Mouse (Mus musculus) heart, postnatal 14 days (tissue): ENCODE measurements around the gene Styxl1. TPM values are rescaled to one million over a fixed set of nuclear protein-coding genes. Genes with fewer than 3 reads are reported as not detected.

Experiments used
- DNase-seq, 2 experiments: peaks; one replicate each; pipeline ENCODE4 v3.0.0; 2021 to 2022
- intact Hi-C: fragments of 180-260 bp; cut with DNase I; formaldehyde crosslinking; loops from one replicate; pipeline ENCODE4 v1.15.1; 2025
- total RNA-seq, 2 experiments: library from RNA; stranded (reverse); gene quantifications; 2 replicates each; pipeline ENCODE4 v1.2.3; 2021

Styxl1 gene
- total RNA-seq, 2 experiments from 2014 or later: 0.34 TPM; not detected in 1

GRCm38 (mm10) chr5:135729351-135729750 lies 48.8 kb downstream of the Styxl1 start:
- intact Hi-C loops: no loop called here
- no peak for DNase-seq

- intact Hi-C loops: no loop called here
- no peak for DNase-seq
Measured at GRCm38 (mm10) chr5:135728361-135728760, 49.8 kb downstream of the Styxl1 start.

- no peak for DNase-seq
- intact Hi-C loops: loop anchor here (2.0 kb wide), 1 partner anchor 39 kb away; no protein-coding TSS in a partner anchor
Measured at GRCm38 (mm10) chr5:135727871-135728270, 50.3 kb downstream of the Styxl1 start.

GRCm38 (mm10) chr5:135726641-135727346 lies 51.4 kb downstream of the Styxl1 start:
- DNase-seq: peak; percentile 55 to 67
- intact Hi-C loops: loop anchor here (2.0 kb wide), 1 partner anchor 38 kb away; no protein-coding TSS in a partner anchor

- no peak for DNase-seq
- intact Hi-C loops: loop anchor here (2.0 kb wide), 1 partner anchor 37 kb away; no protein-coding TSS in a partner anchor
Measured at GRCm38 (mm10) chr5:135725991-135726390, 52.2 kb downstream of the Styxl1 start.

GRCm38 (mm10) chr5:135725391-135725841 lies 52.8 kb downstream of the Styxl1 start:
- DNase-seq: peak; percentile 50 to 53
- intact Hi-C loops: no loop called here

GRCm38 (mm10) chr5:135724536-135725322 lies 53.5 kb downstream of the Styxl1 start:
- intact Hi-C loops: no loop called here
- DNase-seq: peak in 1 of 2 experiments; percentile 40

GRCm38 (mm10) chr5:135723165-135723751 lies 54.9 kb downstream of the Styxl1 start:
- intact Hi-C loops: no loop called here
- no peak for DNase-seq

- peak; percentile 51 to 82 for DNase-seq
- intact Hi-C loops: no loop called here
Measured at GRCm38 (mm10) chr5:135722121-135722520, 56.1 kb downstream of the Styxl1 start.

GRCm38 (mm10) chr5:135721076-135721475 lies 57.1 kb downstream of the Styxl1 start:
- intact Hi-C loops: no loop called here
- no peak for DNase-seq

- intact Hi-C loops: no loop called here
Measured at GRCm38 (mm10) chr5:135720121-135720520, 58.1 kb downstream of the Styxl1 start.

GRCm38 (mm10) chr5:135719586-135720120 lies 58.5 kb downstream of the Styxl1 start:
- intact Hi-C loops: no loop called here
- no peak for DNase-seq

More at GRCm38 (mm10) chr5:135720121-135720520, 58.1 kb downstream of the Styxl1 start:
- no peak for DNase-seq

GRCm38 (mm10) chr5:135715624-135716023 lies 62.6 kb downstream of the Styxl1 start:
- DNase-seq: no peak

GRCm38 (mm10) chr5:135713441-135714218 lies 64.6 kb downstream of the Styxl1 start:
- DNase-seq: peak; percentile 71 to 83
- intact Hi-C loops: no loop called here

More at GRCm38 (mm10) chr5:135715624-135716023, 62.6 kb downstream of the Styxl1 start:
- intact Hi-C loops: no loop called here

- no peak for DNase-seq
- intact Hi-C loops: no loop called here
Measured at GRCm38 (mm10) chr5:135712803-135713202, 65.4 kb downstream of the Styxl1 start.

GRCm38 (mm10) chr5:135711582-135712355 lies 66.4 kb downstream of the Styxl1 start:
- intact Hi-C loops: no loop called here
- no peak for DNase-seq

- intact Hi-C loops: no loop called here
- DNase-seq: peak in 1 of 2 experiments; percentile 27
Measured at GRCm38 (mm10) chr5:135710599-135711214, 67.5 kb downstream of the Styxl1 start.

- no peak for DNase-seq
- intact Hi-C loops: no loop called here
Measured at GRCm38 (mm10) chr5:135709716-135710115, 68.5 kb downstream of the Styxl1 start.

- DNase-seq: peak in 1 of 2 experiments; percentile 45
- intact Hi-C loops: no loop called here
Measured at GRCm38 (mm10) chr5:135707855-135708254, 70.3 kb downstream of the Styxl1 start.
